Mouse (Mus musculus): ENCODE data around the gene Def6. TPM values are rescaled to one million over a fixed set of nuclear protein-coding genes. Genes with fewer than 3 reads are reported as not detected.

The Def6 gene
- total and polyA plus RNA-seq, 3 experiments: 121 to 154 TPM; not detected in 1

DNA sequence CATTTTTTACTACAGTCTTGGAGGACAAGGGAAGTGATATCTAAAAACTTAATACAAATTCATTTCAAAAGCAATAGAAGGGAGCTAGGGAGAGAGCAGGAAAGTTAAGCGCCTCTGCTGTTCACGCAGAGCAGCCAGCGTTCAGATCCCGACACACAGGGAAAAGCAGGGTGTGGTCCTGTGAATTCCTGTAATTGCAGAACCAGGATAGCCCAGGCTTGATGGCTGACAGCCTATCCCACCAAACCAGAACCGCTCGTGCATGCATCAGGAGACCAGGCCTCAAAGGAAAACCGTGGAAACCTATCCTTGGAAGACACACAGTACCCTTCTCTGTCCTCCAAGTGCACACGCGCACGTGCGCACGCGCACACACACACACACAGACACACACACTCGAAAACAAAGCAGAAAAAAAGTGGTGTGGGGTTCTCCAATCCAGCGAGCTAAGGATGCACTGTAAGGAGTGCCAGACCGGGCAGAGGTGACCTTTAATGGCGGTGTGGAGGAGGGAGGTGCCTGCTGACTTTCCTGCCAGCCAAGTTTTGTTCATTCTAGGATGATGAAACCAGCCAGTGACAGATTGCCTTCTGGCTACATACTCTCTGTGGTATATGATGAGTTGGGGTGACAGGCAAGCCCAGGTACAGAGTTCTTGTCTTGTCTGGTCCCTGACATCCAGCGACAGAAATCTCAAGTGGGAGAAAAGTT is 23.6 kb downstream of the Def6 start:
- no peaks in the 10 kb centered on the region for H3K27me3 ChIP-seq (ENCODE audit: control insufficient read depth in 1 of 2, insufficient read depth in 2 of 2, low read length in 2 of 2)
- no peak overlapping the region for H3K9ac ChIP-seq (ENCODE audit: control insufficient read depth, low read depth, low read length, poor library complexity, severe bottlenecking)
- H3K36me3 ChIP-seq (ENCODE audit: control insufficient read depth in 1 of 2, insufficient read depth in 2 of 2, low read length in 2 of 2): peaks cover 2 to 10% of the 10 kb centered on the region in 2 experiments
- peaks cover 4 to 13% of the 10 kb centered on the region in 2 experiments; a peak in 3 of 4 replicates for H3K4me1 ChIP-seq (ENCODE audit: control insufficient read depth in 1 of 2, insufficient read depth in 2 of 2, low read length in 2 of 2)
- TF ChIP-seq MEF2A (IDR thresholded peaks at IDR 0.05; ENCODE audit: extremely low read depth, insufficient replicate concordance, low read depth, low read length, poor library complexity, severe bottlenecking): no peak
- no peak for TF ChIP-seq GABPA (IDR thresholded peaks at IDR 0.05; ENCODE audit: low read depth, low read length)
- TF ChIP-seq MAX (IDR thresholded peaks at IDR 0.05; ENCODE audit: low read length): no peak
- TF ChIP-seq SIN3A (IDR thresholded peaks at IDR 0.05; ENCODE audit: low read length): no peak
- no peak for TF ChIP-seq ZKSCAN1 (IDR thresholded peaks at IDR 0.05; ENCODE audit: low read depth, low read length)
- peak; percentile 14; the same call in 1 of the 2 replicates for TF ChIP-seq ZMIZ1 (IDR thresholded peaks at IDR 0.05; ENCODE audit: low read depth, low read length)
- TF ChIP-seq UBTF (IDR thresholded peaks at IDR 0.05; ENCODE audit: borderline replicate concordance, insufficient read depth, low read depth, low read length): no peak
- no peaks in the 10 kb centered on the region for H3K9me3 ChIP-seq (replicated peaks; ENCODE audit: insufficient read depth, low read length)
- DNase-seq (ENCODE audit: low read depth, low spot score): no peak
- H3K79me2 ChIP-seq (ENCODE audit: control insufficient read depth, insufficient read depth, low read length, poor library complexity): peaks cover 7% of the 10 kb centered on the region
- no peak overlapping the region for H3K4me3 ChIP-seq (ENCODE audit: control insufficient read depth in 1 of 2, insufficient read depth in 1 of 2, low read depth in 2 of 2, low read length in 2 of 2)
- H3K27ac ChIP-seq (ENCODE audit: control insufficient read depth, low read depth, low read length): peak overlapping the region; percentile 14

DNA sequence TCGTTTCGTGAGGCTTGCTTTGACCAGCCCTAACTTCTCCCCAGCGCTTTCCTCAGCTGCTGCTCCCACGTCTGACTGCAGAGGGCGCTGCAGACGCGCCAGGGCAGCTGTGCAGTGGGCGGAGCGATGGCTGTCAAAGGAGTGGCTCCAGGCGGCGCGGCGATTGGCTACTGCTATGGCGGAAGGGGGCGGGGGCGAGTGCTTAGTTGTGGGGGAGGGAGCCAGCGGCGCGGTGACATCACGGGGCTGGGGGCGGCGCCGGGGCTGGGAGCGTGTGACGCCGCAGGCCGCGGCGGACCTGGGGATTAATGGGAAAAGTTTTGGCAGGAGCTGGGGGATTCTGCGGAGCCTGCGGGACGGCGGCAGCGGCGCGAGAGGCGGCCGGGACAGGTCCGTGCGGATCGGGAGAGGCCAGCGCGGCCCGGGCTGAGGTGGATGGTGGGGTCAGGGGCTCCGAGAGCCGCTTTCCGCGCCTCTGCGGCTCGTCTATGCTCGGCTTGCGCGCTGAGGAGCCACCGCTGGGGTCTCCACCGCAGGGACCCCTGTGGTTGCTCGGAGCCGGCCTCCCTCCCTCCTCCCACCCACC is 25.0 kb downstream of the Def6 start, which contains the start of gene Ppard:
Gene Ppard (plus strand): TSS at position 226 of the 586 bp plus-strand sequence.
- H3K79me2 ChIP-seq (ENCODE audit: control insufficient read depth, insufficient read depth, low read length, poor library complexity): peaks cover 7% of the 10 kb centered on the region
- DNase-seq (ENCODE audit: low read depth, low spot score): peak; percentile 97
- TF ChIP-seq UBTF (IDR thresholded peaks at IDR 0.05; ENCODE audit: borderline replicate concordance, insufficient read depth, low read depth, low read length) (0 out of 2 replicates have a peak, but pooled peaks have one; percentile 17), ZC3H11A (IDR thresholded peaks at IDR 0.05; ENCODE audit: low read depth, low read length) (peak; percentile 12; the same call in 1 of the 2 replicates), MYC (IDR thresholded peaks at IDR 0.05; ENCODE audit: low read depth, low read length) (no peak), CHD1 (IDR thresholded peaks at IDR 0.05; ENCODE audit: low read depth, low read length) (no peak), MAZ (IDR thresholded peaks at IDR 0.05; ENCODE audit: low read depth, low read length) (peak; percentile 58; the same call in 1 of the 2 replicates), RAD21 (IDR thresholded peaks at IDR 0.05; ENCODE audit: low read depth, low read length) (peak; percentile 57), CHD2 (IDR thresholded peaks at IDR 0.05; ENCODE audit: low read length) (no peak), SMC3 (IDR thresholded peaks at IDR 0.05; ENCODE audit: low read depth, low read length) (peak; percentile 69), ZMIZ1 (IDR thresholded peaks at IDR 0.05; ENCODE audit: low read depth, low read length) (0 out of 2 replicates have a peak, but pooled peaks have one; percentile 47), POLR2AphosphoS2 (IDR thresholded peaks at IDR 0.05; ENCODE audit: low read length) (0 out of 2 replicates have a peak, but pooled peaks have one; percentile 24), CTCF (IDR thresholded peaks at IDR 0.05 in 2 of 3, conservative IDR thresholded peaks at IDR 0.05 in 1 of 3; ENCODE audit: control insufficient read depth in 1 of 3, insufficient read depth in 1 of 3, low read depth in 2 of 3, low read length in 3 of 3, poor library complexity in 1 of 3, severe bottlenecking in 1 of 3) (peak; percentile 75 to 96 (median 94)), JUND (IDR thresholded peaks at IDR 0.05; ENCODE audit: low read depth, low read length) (no peak), SIN3A (IDR thresholded peaks at IDR 0.05; ENCODE audit: low read length) (peak; percentile 24; the same call in 1 of the 2 replicates), ELF1 (IDR thresholded peaks at IDR 0.05; ENCODE audit: low read depth, low read length) (peak; percentile 70; the same call in 1 of the 2 replicates), MAFK (IDR thresholded peaks at IDR 0.05; ENCODE audit: borderline replicate concordance, low read depth, low read length) (no peak), NELFE (IDR thresholded peaks at IDR 0.05; ENCODE audit: low read depth, low read length) (peak; percentile 54; the same call in 1 of the 2 replicates), MXI1 (IDR thresholded peaks at IDR 0.05; ENCODE audit: low read depth, low read length) (0 out of 2 replicates have a peak, but pooled peaks have one; percentile 1), POLR2A (IDR thresholded peaks at IDR 0.05; ENCODE audit: control insufficient read depth in 1 of 2, insufficient read depth in 1 of 2, low read depth in 1 of 2, low read length in 2 of 2, poor library complexity in 1 of 2) (peak; percentile 61 to 68; a peak in 3 of 4 replicates), MAX (IDR thresholded peaks at IDR 0.05; ENCODE audit: low read length) (peak; percentile 44; the same call in 1 of the 2 replicates), USF2 (IDR thresholded peaks at IDR 0.05; ENCODE audit: borderline replicate concordance in 1 of 2, insufficient read depth in 1 of 2, low read depth in 1 of 2, low read length in 2 of 2) (no peak), USF1 (IDR thresholded peaks at IDR 0.05; ENCODE audit: low read depth, low read length) (0 out of 2 replicates have a peak, but pooled peaks have one; percentile 18), ETS1 (IDR thresholded peaks at IDR 0.05; ENCODE audit: low read depth, low read length) (peak; percentile 72), HCFC1 (IDR thresholded peaks at IDR 0.05; ENCODE audit: low read depth, low read length) (peak; percentile 63; the same call in 1 of the 2 replicates), TBP (IDR thresholded peaks at IDR 0.05; ENCODE audit: low read depth, low read length) (0 out of 2 replicates have a peak, but pooled peaks have one; percentile 17)
- H3K27me3 ChIP-seq (ENCODE audit: control insufficient read depth in 1 of 2, insufficient read depth in 2 of 2, low read length in 2 of 2): no peaks in the 10 kb centered on the region
- H3K27ac ChIP-seq (ENCODE audit: control insufficient read depth, low read depth, low read length): peak within 1 kb of the TSS; percentile 50
- peak within 1 kb of the TSS; percentile 87 for H3K9ac ChIP-seq (ENCODE audit: control insufficient read depth, low read depth, low read length, poor library complexity, severe bottlenecking)
- H3K4me3 ChIP-seq (ENCODE audit: control insufficient read depth in 1 of 2, insufficient read depth in 1 of 2, low read depth in 2 of 2, low read length in 2 of 2): peak within 1 kb of the TSS; percentile 83 to 89
- H3K4me1 ChIP-seq (ENCODE audit: control insufficient read depth in 1 of 2, insufficient read depth in 2 of 2, low read length in 2 of 2): peaks cover 4 to 22% of the 10 kb centered on the region in 2 experiments; a peak in 3 of 4 replicates
- peaks cover 0 to 10% of the 10 kb centered on the region in 2 experiments; a peak in 3 of 4 replicates for H3K36me3 ChIP-seq (ENCODE audit: control insufficient read depth in 1 of 2, insufficient read depth in 2 of 2, low read length in 2 of 2)
- no peaks in the 10 kb centered on the region for H3K9me3 ChIP-seq (replicated peaks; ENCODE audit: insufficient read depth, low read length)
